Mouse (Mus musculus) layer of hippocampus, postnatal 10 days (tissue): ENCODE measurements around the gene Tssk6. TPM values are rescaled to one million over a fixed set of nuclear protein-coding genes. Genes with fewer than 3 reads are reported as not detected.
A peak's percentile ranks its signal among the peaks of the same experiment; 100 is the strongest.

Source experiments
- DNase-seq, 2 experiments: peaks; one replicate each; pipeline ENCODE4 v3.0.0; 2021; ENCODE audit warnings: low spot score in 2 of 2
- long read RNA-seq: library from polyadenylated mRNA; stranded (forward); transcript quantifications from one replicate; pipeline ENCODE4 v2.0.0, GENCODE M21; 2023
- total RNA-seq, 2 experiments: library from RNA; stranded (reverse); gene quantifications; 2 replicates each; pipeline ENCODE4 v1.2.3; 2021

Tssk6 gene
- under 1 TPM; 0.49 to 0.62 TPM for total RNA-seq
- long read RNA-seq = 0 reads

DNA sequence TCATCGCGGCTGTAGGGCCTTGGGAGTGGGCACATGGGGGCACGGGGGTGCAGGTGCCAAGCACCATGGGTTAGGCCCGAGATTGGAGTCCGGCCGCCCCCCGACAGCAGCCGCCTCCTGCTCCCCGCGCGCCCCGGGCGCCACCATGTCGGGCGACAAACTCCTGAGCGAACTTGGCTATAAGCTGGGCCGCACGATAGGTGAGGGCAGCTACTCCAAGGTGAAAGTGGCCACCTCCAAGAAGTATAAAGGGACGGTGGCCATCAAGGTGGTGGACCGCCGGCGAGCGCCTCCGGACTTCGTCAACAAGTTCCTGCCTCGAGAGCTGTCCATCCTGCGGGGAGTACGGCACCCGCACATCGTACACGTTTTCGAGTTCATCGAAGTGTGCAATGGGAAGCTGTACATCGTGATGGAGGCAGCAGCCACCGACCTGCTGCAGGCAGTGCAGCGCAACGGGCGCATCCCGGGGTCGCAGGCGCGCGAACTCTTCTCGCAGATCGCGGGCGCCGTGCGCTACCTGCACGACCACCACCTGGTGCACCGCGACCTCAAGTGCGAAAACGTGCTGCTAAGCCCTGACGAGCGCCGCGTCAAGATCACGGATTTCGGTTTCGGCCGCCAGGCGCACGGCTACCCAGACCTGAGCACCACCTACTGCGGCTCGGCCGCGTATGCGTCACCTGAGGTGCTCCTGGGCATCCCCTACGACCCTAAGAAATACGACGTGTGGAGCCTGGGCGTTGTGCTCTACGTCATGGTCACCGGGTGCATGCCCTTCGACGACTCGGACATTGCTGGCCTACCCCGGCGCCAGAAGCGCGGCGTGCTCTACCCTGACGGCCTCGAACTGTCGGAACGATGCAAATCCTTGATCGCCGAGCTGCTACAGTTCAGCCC, at the start of gene Tssk6, which contains the start of the genes Ndufa13 and Yjefn3:
Tssk6 (plus strand) TSS at position 22 of the 900 bp plus-strand sequence.
Ndufa13 (minus strand) TSS at position 396 of the 900 bp plus-strand sequence.
Yjefn3 (minus strand) TSS at position 550 of the 900 bp plus-strand sequence.
- DNase-seq = peak; percentile 50 to 54

GRCm38 (mm10) chr8:69853869-69854268, 48.1 kb upstream of the Tssk6 start:
- no peak for DNase-seq

DNA sequence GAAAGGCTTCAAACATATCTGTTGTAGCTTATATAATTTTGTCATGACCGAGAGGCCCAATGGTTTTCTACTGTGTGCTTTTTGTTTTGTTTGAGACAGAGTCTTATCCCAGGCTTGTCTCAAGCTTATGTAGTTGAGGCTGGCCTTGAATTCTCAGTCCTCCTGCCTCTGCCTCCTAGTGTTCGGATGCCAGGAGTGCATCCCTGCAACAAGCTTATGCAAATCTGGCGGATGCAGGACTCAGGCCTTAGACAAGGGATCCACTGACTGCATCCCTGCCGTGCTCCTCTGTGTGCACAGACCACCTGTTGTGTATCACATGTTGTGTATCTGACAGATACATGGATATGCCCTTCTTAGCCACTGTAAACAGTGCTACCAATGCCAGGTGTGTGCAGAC, 41.2 kb upstream of the Tssk6 start:
- no peak for DNase-seq

DNA sequence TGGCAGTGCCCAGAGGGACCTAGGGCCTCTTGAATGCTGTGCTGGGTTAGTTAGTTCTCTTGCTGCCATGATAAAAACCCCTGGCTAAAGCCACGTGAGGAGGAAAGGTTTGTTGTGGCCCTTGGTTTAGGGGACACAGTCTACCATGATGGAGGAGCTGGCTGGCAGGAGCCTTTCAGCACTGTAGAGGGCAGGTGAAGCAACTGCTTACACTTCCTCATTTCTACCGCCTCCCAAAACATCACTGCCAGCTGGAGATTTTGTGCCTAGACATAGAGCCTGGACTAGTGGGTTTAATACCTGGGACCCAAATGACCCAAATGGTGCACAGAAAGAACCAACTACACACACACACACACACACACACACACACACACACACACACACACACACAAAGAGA, 40.7 kb upstream of the Tssk6 start:
- no peak for DNase-seq

- DNase-seq = no peak
Measured at GRCm38 (mm10) chr8:69863387-69864020, 38.5 kb upstream of the Tssk6 start.

DNA sequence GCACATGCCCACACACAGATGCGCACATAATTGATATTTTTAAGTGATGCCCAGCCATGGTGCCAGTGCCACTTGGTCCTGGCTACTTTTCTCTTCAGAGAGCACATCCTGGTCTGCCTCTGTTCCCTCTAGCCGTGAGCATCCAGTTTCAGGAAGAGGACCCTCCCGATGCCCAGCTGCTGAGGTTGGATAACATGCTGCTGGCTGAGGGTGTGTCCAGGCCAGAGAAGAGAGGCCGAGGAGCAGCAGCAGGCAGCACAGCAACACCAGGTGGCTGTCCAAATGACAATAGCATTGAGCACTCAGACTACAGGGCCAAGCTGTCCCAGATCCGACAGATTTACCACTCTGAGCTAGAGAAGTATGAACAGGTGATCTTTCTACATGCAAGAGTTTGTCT, 37.8 kb upstream of the Tssk6 start:
- DNase-seq = no peak

- no peak for DNase-seq
Measured at GRCm38 (mm10) chr8:69867696-69868326, 34.2 kb upstream of the Tssk6 start.

GRCm38 (mm10) chr8:69870003-69870765, 31.8 kb upstream of the Tssk6 start:
- DNase-seq = no peak

- no peak for DNase-seq
Measured at GRCm38 (mm10) chr8:69870907-69871306, 31.1 kb upstream of the Tssk6 start.

DNA sequence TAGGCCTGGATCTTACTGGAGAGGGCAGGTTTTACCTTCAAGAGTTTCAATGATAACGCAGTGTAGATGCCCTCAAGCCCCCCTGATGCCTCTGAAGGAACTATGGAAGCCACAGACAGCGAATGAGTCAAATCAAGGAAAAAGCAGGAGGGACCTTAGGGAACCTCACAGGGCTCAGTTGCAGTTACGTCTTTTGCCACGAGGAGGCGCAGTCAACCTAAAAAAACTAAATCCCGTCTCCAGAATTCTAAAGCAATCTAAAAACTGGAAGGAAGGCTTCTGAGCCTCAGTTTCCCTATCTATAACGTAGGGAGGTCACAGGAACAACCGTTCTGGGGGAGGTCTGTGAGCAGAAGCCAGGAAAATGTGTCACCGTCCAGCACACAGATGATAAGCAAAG, 27.8 kb upstream of the Tssk6 start:
- DNase-seq = peak; percentile 79 to 83

- DNase-seq = no peak
Measured at GRCm38 (mm10) chr8:69874654-69875053, 27.3 kb upstream of the Tssk6 start.

DNA sequence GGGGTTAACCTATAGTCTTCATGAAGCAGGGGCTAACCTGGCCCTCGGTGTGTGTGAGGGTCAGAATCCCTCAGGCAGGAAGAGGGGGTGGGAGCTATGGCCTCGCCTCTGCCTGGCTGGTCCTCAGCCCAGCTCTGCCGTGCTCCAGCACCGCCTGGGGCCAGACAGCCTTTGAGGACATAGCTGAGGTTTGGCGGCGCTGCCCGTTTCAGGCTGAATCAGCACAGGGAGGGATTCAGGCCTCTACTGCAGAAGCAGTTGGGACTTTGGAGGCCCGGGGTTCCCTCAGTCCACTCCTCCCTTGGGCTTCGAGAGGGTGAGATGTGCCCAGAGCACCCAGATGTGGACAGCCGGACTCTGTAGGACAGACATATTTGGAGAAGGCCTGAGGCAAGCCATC, 25.9 kb upstream of the Tssk6 start:
- no peak for DNase-seq

- DNase-seq = no peak
Measured at GRCm38 (mm10) chr8:69876967-69877366, 25.0 kb upstream of the Tssk6 start.

- no peak for DNase-seq
Measured at GRCm38 (mm10) chr8:69877396-69877795, 24.6 kb upstream of the Tssk6 start.

DNA sequence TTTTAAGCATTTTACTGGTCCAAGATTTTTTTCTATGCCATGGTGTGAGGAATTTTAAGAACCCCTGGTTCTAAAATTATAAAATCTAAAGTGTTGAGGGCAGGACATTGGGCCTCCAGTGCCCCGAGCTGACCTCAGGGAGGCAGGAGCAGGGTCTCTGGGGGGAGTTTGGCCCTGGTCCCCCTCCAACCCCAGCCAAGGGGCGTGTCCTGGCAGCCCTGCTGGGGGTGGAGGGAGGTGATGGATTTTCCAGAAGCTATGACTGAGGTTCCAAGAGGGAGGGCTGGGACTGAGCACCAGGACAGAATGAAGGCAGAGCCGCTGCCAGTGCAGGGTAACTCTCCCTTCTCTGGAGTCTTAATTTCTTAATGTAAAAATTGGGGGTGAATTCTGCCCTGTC, 24.0 kb upstream of the Tssk6 start:
- no peak for DNase-seq

- DNase-seq = no peak
Measured at GRCm38 (mm10) chr8:69879678-69880077, 22.3 kb upstream of the Tssk6 start.

GRCm38 (mm10) chr8:69880841-69881240, 21.1 kb upstream of the Tssk6 start:
- DNase-seq = no peak

- no peak for DNase-seq
Measured at GRCm38 (mm10) chr8:69881261-69881865, 20.6 kb upstream of the Tssk6 start.

DNA sequence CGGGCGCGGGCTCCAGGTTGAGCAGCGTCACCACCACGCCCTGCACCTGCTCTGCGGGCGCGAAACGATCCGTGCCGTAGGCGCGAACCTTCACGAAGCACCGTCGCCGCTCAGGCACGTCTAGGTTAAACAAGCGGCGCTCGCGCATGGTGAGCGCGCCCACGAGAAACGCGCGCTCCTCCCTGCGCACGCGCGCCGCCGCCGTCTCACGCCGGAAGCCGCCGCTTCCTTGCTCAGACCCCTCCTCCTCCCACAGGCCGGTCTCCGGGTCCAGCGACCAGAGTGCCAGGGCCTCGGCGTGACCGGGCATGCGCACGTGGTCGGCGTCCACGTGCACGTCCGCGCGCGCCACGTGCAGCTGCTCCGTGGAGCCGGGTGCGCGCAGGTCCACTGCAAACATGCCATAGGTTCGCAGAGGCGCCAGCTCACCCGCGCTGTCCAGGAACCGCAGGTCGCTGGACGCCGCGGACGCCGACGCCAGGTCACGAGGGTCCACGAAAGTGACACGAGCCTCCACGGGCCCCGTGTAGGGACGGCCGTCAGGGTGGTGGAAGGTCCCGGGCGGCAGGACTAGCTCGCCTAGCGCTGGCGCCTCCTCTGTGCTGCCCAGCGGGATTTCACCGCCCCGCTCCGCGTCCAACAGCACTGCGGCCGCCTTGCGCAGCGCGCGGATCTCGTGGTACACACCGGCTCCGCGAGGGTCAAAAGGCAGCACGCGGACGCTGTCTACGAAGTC, 19.8 kb upstream of the Tssk6 start:
- DNase-seq = peak; percentile 64 to 76
